Mouse (Mus musculus): ENCODE measurements around the gene Exosc2.

- TF ChIP-seq EP300 (IDR thresholded peaks at IDR 0.05; ENCODE audit: low read depth) (no peak), CTCF (IDR thresholded peaks at IDR 0.05; ENCODE audit: low read depth) (no peak)
Measured at GRCm38 (mm10) chr2:31714780-31715179, 44.3 kb downstream of the Exosc2 start.

All from liver, embryonic 14.5 days (tissue).